Mouse (Mus musculus) myocyte (in vitro differentiated cells): ENCODE data around the gene Acmsd. TPM values are rescaled to one million over a fixed set of nuclear protein-coding genes. Genes with fewer than 3 reads are reported as not detected.
"Not testable (repeated sequence)": the region's sequence is repeated elsewhere in the genome, so short reads cannot be mapped to it uniquely, and the experiment has no call there.

Source experiments
- H3K27me3 ChIP-seq: one replicate; pipeline ENCODE4 v1.6.1; 2011; ENCODE audit not compliant: control insufficient read depth, insufficient read depth, insufficient read length
- H3K36me3 ChIP-seq: one replicate; pipeline ENCODE4 v1.6.1; 2011; ENCODE audit not compliant: control insufficient read depth, insufficient read depth
- H3K4me2 ChIP-seq: one replicate; pipeline ENCODE4 v1.6.1; 2011; ENCODE audit warnings: low read depth, control low read depth
- H3K4me3 ChIP-seq: one replicate; pipeline ENCODE4 v1.5.1; 2011; ENCODE audit warnings: mild to moderate bottlenecking, control low read depth, moderate library complexity
- H3K79me2 ChIP-seq: one replicate; pipeline ENCODE4 v1.6.1; 2011; ENCODE audit not compliant: control insufficient read depth, insufficient read depth
- H3ac ChIP-seq: one replicate; pipeline ENCODE4 v1.6.1; 2011; ENCODE audit not compliant: control insufficient read depth, insufficient read length
- CEBPB ChIP-seq: IDR thresholded peaks from 2 replicates; pipeline ENCODE4 v1.6.1; 2011; ENCODE audit warnings: mild to moderate bottlenecking, moderate library complexity; ENCODE audit not compliant: poor library complexity, insufficient read depth, severe bottlenecking
- E2F4 ChIP-seq: IDR thresholded peaks from one replicate; pipeline ENCODE4 v1.6.1; 2011; ENCODE audit warnings: mild to moderate bottlenecking, control low read depth, moderate library complexity; ENCODE audit not compliant: insufficient read depth
- MAX ChIP-seq: IDR thresholded peaks from one replicate; pipeline ENCODE4 v1.6.1; 2011; ENCODE audit warnings: low read depth, mild to moderate bottlenecking, control low read depth
- MYOD1 ChIP-seq, 3 experiments: IDR thresholded peaks; one replicate each; pipeline ENCODE4 v1.6.1; 2011; ENCODE audit warnings: control low read depth in 2 of 3, low read depth in 2 of 3, mild to moderate bottlenecking in 2 of 3, moderate library complexity in 1 of 3; ENCODE audit not compliant: insufficient read length in 2 of 3, control insufficient read depth in 1 of 3
- MYOG ChIP-seq, 3 experiments: IDR thresholded peaks; one replicate each; pipeline ENCODE4 v1.6.1; 2011; ENCODE audit warnings: control low read depth in 2 of 3, low read depth in 2 of 3, mild to moderate bottlenecking in 2 of 3; ENCODE audit not compliant: insufficient read length in 2 of 3, control insufficient read depth in 1 of 3, insufficient read depth in 1 of 3
- POLR2A ChIP-seq: IDR thresholded peaks from one replicate; pipeline ENCODE4 v1.6.1; 2011; ENCODE audit warnings: low read depth, mild to moderate bottlenecking, control low read depth, moderate library complexity; ENCODE audit not compliant: insufficient read length
- POLR2AphosphoS2 ChIP-seq: IDR thresholded peaks from one replicate; pipeline ENCODE4 v1.6.1; 2011; ENCODE audit warnings: low read depth, control low read depth; ENCODE audit not compliant: insufficient read length
- REST ChIP-seq: IDR thresholded peaks from one replicate; pipeline ENCODE4 v1.6.1; 2011; ENCODE audit warnings: mild to moderate bottlenecking, control low read depth, moderate library complexity; ENCODE audit not compliant: insufficient read depth, insufficient read length
- SRF ChIP-seq: IDR thresholded peaks from one replicate; pipeline ENCODE4 v1.6.1; 2011; ENCODE audit warnings: low read depth; ENCODE audit not compliant: control insufficient read depth, insufficient read length
- TCF12 ChIP-seq: IDR thresholded peaks from one replicate; pipeline ENCODE4 v1.6.1; 2011; ENCODE audit warnings: mild to moderate bottlenecking, control low read depth; ENCODE audit not compliant: poor library complexity, insufficient read depth, severe bottlenecking
- TCF3 ChIP-seq: IDR thresholded peaks from one replicate; pipeline ENCODE4 v1.6.1; 2011; ENCODE audit warnings: low read depth, control low read depth; ENCODE audit not compliant: insufficient read length
- USF1 ChIP-seq: IDR thresholded peaks from one replicate; pipeline ENCODE4 v1.6.1; 2011; ENCODE audit warnings: low read depth, mild to moderate bottlenecking, control low read depth, moderate library complexity
- polyA plus RNA-seq: library from polyadenylated mRNA; unstranded; fragments of >200 nt; fragmentation: generic; extraction: Trizol; gene quantifications from one replicate; pipeline ENCODE4 v1.2.1, GENCODE M21; 2012; ENCODE audit warnings: missing spikeins

Gene Acmsd
- polyA plus RNA-seq, 1 experiment, result not detected

- no peaks in the 10 kb centered on the region for H3K36me3 ChIP-seq
- no peak overlapping the region for H3K4me3 ChIP-seq
- H3K79me2 ChIP-seq, result no peaks in the 10 kb centered on the region
- TF ChIP-seq CEBPB (no peak), MAX (no peak)
- H3K27me3 ChIP-seq, result no peaks in the 10 kb centered on the region
- H3ac ChIP-seq, result no peak overlapping the region
- H3K4me2 ChIP-seq, result no peak overlapping the region
Observed at GRCm38 (mm10) chr1:127735356-127735755, 6.1 kb downstream of the Acmsd start.

- no peaks in the 10 kb centered on the region for H3K36me3 ChIP-seq
- no peak overlapping the region for H3K4me3 ChIP-seq
- H3K4me2 ChIP-seq, result no peak overlapping the region
- H3K27me3 ChIP-seq, result no peaks in the 10 kb centered on the region
- TF ChIP-seq MYOD1 (IDR thresholded peaks at IDR 0.05; ENCODE audit: control insufficient read depth in 1 of 3, insufficient read length in 2 of 3, low read depth in 2 of 3), result no peak
- TF ChIP-seq TCF3, result no peak
- TF ChIP-seq POLR2A, result no peak
- no peak for TF ChIP-seq MYOG (IDR thresholded peaks at IDR 0.05; ENCODE audit: control insufficient read depth in 1 of 3, insufficient read depth in 1 of 3, insufficient read length in 2 of 3, low read depth in 2 of 3)
- no peak for TF ChIP-seq CEBPB
- no peak for TF ChIP-seq MAX
- no peak for TF ChIP-seq POLR2AphosphoS2
- no peak for TF ChIP-seq REST
- no peak for TF ChIP-seq E2F4
- no peak for TF ChIP-seq TCF12
- TF ChIP-seq SRF, result no peak
- TF ChIP-seq USF1, result no peak
- no peaks in the 10 kb centered on the region for H3K79me2 ChIP-seq
- H3ac ChIP-seq, result no peak overlapping the region
Observed at GRCm38 (mm10) chr1:127750401-127751102, 21.3 kb downstream of the Acmsd start.

- Histone ChIP-seq H3K79me2 (no peaks in the 10 kb centered on the region), H3ac (no peak overlapping the region), H3K36me3 (no peaks in the 10 kb centered on the region), H3K27me3 (no peaks in the 10 kb centered on the region), H3K4me3 (no peak overlapping the region), H3K4me2 (no peak overlapping the region)
- TF ChIP-seq POLR2A, result no peak
- TF ChIP-seq TCF12, result no peak
- TF ChIP-seq TCF3, result no peak
- TF ChIP-seq E2F4, result no peak
- TF ChIP-seq REST, result no peak
- TF ChIP-seq SRF, result no peak
- TF ChIP-seq MYOD1 (IDR thresholded peaks at IDR 0.05; ENCODE audit: control insufficient read depth in 1 of 3, insufficient read length in 2 of 3, low read depth in 2 of 3), result no peak
- no peak for TF ChIP-seq CEBPB
- no peak for TF ChIP-seq MYOG (IDR thresholded peaks at IDR 0.05; ENCODE audit: control insufficient read depth in 1 of 3, insufficient read depth in 1 of 3, insufficient read length in 2 of 3, low read depth in 2 of 3)
- TF ChIP-seq USF1, result no peak
- no peak for TF ChIP-seq MAX
- no peak for TF ChIP-seq POLR2AphosphoS2
Observed at GRCm38 (mm10) chr1:127755806-127756205, 26.6 kb downstream of the Acmsd start.

GRCm38 (mm10) chr1:127756331-127757163 lies 27.3 kb downstream of the Acmsd start:
- no peak for TF ChIP-seq E2F4
- no peak for TF ChIP-seq TCF12
- no peak for TF ChIP-seq POLR2AphosphoS2
- no peak for TF ChIP-seq REST
- no peak for TF ChIP-seq SRF
- TF ChIP-seq USF1, result no peak
- no peak for TF ChIP-seq TCF3
- no peak for TF ChIP-seq POLR2A
- TF ChIP-seq MYOD1 (IDR thresholded peaks at IDR 0.05; ENCODE audit: control insufficient read depth in 1 of 3, insufficient read length in 2 of 3, low read depth in 2 of 3), result no peak
- TF ChIP-seq CEBPB, result no peak
- no peak for TF ChIP-seq MAX
- TF ChIP-seq MYOG (IDR thresholded peaks at IDR 0.05; ENCODE audit: control insufficient read depth in 1 of 3, insufficient read depth in 1 of 3, insufficient read length in 2 of 3, low read depth in 2 of 3), result no peak
- Histone ChIP-seq H3K4me3 (no peak overlapping the region), H3K36me3 (no peaks in the 10 kb centered on the region), H3ac (no peak overlapping the region), H3K79me2 (no peaks in the 10 kb centered on the region), H3K4me2 (no peak overlapping the region), H3K27me3 (no peaks in the 10 kb centered on the region)

- not testable (repeated sequence) for H3K36me3 ChIP-seq, H3K4me3 ChIP-seq, H3K4me2 ChIP-seq, H3ac ChIP-seq, H3K79me2 ChIP-seq, H3K27me3 ChIP-seq
Observed at GRCm38 (mm10) chr1:127757164-127757545, 27.9 kb downstream of the Acmsd start.
